Mouse (Mus musculus) hindbrain, embryonic 15.5 days (tissue): ENCODE data around the gene Mtmr2. TPM values are rescaled to one million over a fixed set of nuclear protein-coding genes. Genes with fewer than 3 reads are reported as not detected.
"Not testable (repeated sequence)": the region's sequence is repeated elsewhere in the genome, so short reads cannot be mapped to it uniquely, and the experiment has no call there.

Experiments
- ATAC-seq: fragments of 200-750 bp; cut with Nextera tagmentation; 2 replicates; pipeline ENCODE4 v1.8.0; 2017; ENCODE audit warnings: low read depth, moderate number of reproducible peaks, moderate TSS enrichment; ENCODE audit not compliant: low FRiP score
- H3K27ac ChIP-seq: fragments of 300-500 bp; sonication (generic); replicated peaks from 2 replicates; pipeline ENCODE4 v1.5.1; 2015; ENCODE audit warnings: mild to moderate bottlenecking, inconsistent platforms
- H3K27me3 ChIP-seq: fragments of 300-500 bp; sonication (generic); 2 replicates; pipeline ENCODE4 v1.6.1; 2015; ENCODE audit warnings: control low read depth, inconsistent platforms
- H3K36me3 ChIP-seq: fragments of 300-500 bp; sonication (generic); 2 replicates; pipeline ENCODE4 v1.6.1; 2015; ENCODE audit warnings: control low read depth, inconsistent platforms
- H3K4me1 ChIP-seq: fragments of 300-500 bp; sonication (generic); replicated peaks from 2 replicates; pipeline ENCODE4 v1.6.1; 2015; ENCODE audit warnings: control low read depth, inconsistent platforms
- H3K4me2 ChIP-seq: fragments of 300-500 bp; sonication (generic); 2 replicates; pipeline ENCODE4 v1.6.1; 2015; ENCODE audit warnings: moderate library complexity, mild to moderate bottlenecking, inconsistent platforms
- H3K4me3 ChIP-seq: fragments of 300-500 bp; sonication (generic); 2 replicates; pipeline ENCODE4 v1.5.1; 2015; ENCODE audit warnings: mild to moderate bottlenecking, inconsistent platforms
- H3K9ac ChIP-seq: fragments of 300-500 bp; sonication (generic); 2 replicates; pipeline ENCODE4 v1.6.1; 2015; ENCODE audit warnings: inconsistent platforms
- H3K9me3 ChIP-seq: fragments of 300-500 bp; sonication (generic); 2 replicates; pipeline ENCODE4 v1.6.1; 2016; ENCODE audit warnings: control low read depth, inconsistent platforms
- WGBS: fragments of 180-500 bp; shearing (Covaris S2); methylation state at CpG from one replicate; pipeline ENCODE4 v1.1.7; 2015; 5-methylcytosine and 5-hydroxymethylcytosine counted together
- polyA plus RNA-seq: library from polyadenylated mRNA; unstranded; fragments of >200 nt; fragmentation: Nextera tagmentation; extraction: Ambion mirVana; gene quantifications from 2 replicates; pipeline ENCODE4 v1.2.1, GENCODE M21; 2015

Gene Mtmr2
- polyA plus RNA-seq: 50.6 and 50.9 TPM in 2 replicates

GRCm38 (mm10) chr9:13748404-13748797, at the start of gene Mtmr2:
Gene Mtmr2, plus strand, starts transcription at chr9:13748410.
- Histone ChIP-seq H3K36me3 (no peaks in the 10 kb centered on the region), H3K9ac (peak within 1 kb of the TSS; percentile 97), H3K4me1 (peaks cover 17% of the 10 kb centered on the region), H3K27ac (peak within 1 kb of the TSS; percentile 91), H3K27me3 (no peaks in the 10 kb centered on the region), H3K4me3 (peak within 1 kb of the TSS; percentile 97), H3K9me3 (no peaks in the 10 kb centered on the region), H3K4me2 (peak within 1 kb of the TSS; percentile 69)
- WGBS: 50% methylated on average over 2 of the region's 2 CpGs
- no peak for ATAC-seq

DNA sequence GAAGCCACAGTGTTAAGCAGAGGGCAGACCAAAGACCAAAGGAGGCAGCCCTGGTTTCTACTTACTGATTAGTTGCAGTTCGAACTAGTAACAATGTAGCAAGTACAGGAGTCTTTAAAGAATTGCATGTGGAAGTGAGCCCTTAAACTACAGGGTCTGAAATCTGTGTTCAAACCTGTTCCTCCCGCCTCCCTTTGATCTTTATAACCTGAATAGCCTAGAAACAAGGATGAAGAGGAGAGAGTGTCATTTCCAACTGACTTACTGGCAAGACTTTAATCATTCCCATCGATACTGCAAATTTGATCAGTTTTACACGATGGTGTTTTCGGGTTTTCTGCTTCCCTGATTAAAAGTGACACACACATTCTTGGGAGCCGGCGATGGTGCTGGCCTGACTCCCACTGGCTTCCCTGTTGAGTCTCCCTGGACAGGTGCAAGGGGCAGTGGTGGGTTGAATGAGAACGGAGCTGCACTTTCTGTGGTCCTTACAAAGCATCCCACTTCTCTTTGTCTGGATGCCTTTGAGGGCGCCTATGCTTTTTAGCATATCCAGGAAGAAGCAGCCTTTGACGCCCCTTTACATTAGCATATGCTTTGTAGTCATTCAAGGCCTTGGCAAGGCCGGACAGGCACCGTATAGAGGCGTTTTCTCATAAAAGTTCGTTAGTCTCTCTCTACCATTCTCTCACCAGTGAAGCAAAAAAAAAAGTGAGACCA, 49.0 kb upstream of the Mtmr2 start:
- Histone ChIP-seq H3K27me3 (no peaks in the 10 kb centered on the region), H3K9ac (no peak overlapping the region), H3K4me1 (no peaks in the 10 kb centered on the region), H3K27ac (peak overlapping the region; percentile 67), H3K9me3 (no peaks in the 10 kb centered on the region), H3K36me3 (0 out of 2 replicates have a peak, but pooled peaks cover 3% of the 10 kb centered on the region), H3K4me3 (no peak overlapping the region), H3K4me2 (no peak overlapping the region)
- peak; percentile 85 for ATAC-seq
- 18% methylated on average over 14 of the region's 14 CpGs for WGBS

- no peak overlapping the region for H3K9ac ChIP-seq
- 28% methylated on average over 5 of the region's 5 CpGs for whole genome bisulfite sequencing
- peak overlapping the region; percentile 47 for H3K27ac ChIP-seq
- H3K36me3 ChIP-seq: 0 out of 2 replicates have a peak, but pooled peaks cover 3% of the 10 kb centered on the region
- no peaks in the 10 kb centered on the region for H3K4me1 ChIP-seq
- H3K27me3 ChIP-seq: no peaks in the 10 kb centered on the region
- no peaks in the 10 kb centered on the region for H3K9me3 ChIP-seq
- no peak overlapping the region for H3K4me3 ChIP-seq
- no peak overlapping the region for H3K4me2 ChIP-seq
- ATAC-seq: no peak
Observed at GRCm38 (mm10) chr9:13699781-13700116, 48.5 kb upstream of the Mtmr2 start.

- Histone ChIP-seq H3K9ac (no peak overlapping the region), H3K4me3 (no peak overlapping the region), H3K36me3 (peaks cover 8% of the 10 kb centered on the region; the same call in 1 of the 2 replicates), H3K9me3 (no peaks in the 10 kb centered on the region), H3K27ac (no peak overlapping the region), H3K4me2 (no peak overlapping the region), H3K4me1 (no peaks in the 10 kb centered on the region), H3K27me3 (no peaks in the 10 kb centered on the region)
- WGBS: 96% methylated on average over 12 of the region's 12 CpGs
- ATAC-seq: no peak
Observed at GRCm38 (mm10) chr9:13701773-13702172, 46.4 kb upstream of the Mtmr2 start.

DNA sequence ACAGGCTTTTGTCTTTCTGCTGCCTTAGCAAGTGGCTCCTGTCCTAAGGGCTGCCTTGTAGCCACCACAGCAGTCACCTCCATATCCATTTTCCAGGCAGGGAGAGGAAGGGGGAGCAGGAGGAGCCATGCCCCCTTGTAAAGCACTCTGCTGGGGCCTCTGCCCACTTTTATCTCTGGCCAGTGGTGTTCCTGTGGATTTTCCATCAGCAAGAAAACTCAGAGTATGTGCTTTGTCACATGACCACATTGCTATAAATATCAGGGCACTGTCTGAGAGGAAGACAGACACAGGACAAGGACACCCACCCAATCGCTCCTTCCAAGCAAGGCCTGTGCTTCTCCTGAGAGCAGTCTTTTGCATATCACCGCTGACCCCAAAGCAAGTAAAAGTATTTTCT, 45.1 kb upstream of the Mtmr2 start:
- Histone ChIP-seq H3K4me3 (no peak overlapping the region), H3K9ac (no peak overlapping the region), H3K4me2 (no peak overlapping the region), H3K36me3 (peaks cover 8% of the 10 kb centered on the region; the same call in 1 of the 2 replicates), H3K9me3 (no peaks in the 10 kb centered on the region), H3K4me1 (no peaks in the 10 kb centered on the region), H3K27me3 (no peaks in the 10 kb centered on the region), H3K27ac (no peak overlapping the region)
- no peak for ATAC-seq
- WGBS: 89% methylated on average over 2 of the region's 2 CpGs

DNA sequence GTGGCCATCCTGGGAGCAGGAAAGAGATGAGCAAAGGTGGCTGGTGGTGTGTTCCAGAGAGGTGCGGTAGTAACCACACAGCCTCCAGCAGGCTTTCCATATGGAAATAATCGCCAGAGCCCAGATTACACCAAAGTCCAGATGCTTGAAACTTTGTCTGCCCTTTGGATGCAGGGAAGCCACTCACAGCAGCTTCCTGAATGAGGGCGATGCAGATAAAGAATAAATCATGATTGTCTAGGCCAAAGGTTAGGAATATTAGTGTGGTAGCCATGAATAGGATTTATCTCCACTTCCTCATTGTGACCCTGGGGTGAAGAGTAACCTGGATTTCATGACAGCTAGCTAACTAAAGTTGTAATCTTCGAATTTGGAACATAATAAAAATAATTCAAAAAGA, 43.3 kb upstream of the Mtmr2 start:
- H3K9ac ChIP-seq: no peak overlapping the region
- no peaks in the 10 kb centered on the region for H3K27me3 ChIP-seq
- no peaks in the 10 kb centered on the region for H3K9me3 ChIP-seq
- no peak overlapping the region for H3K4me2 ChIP-seq
- 93% methylated on average over 4 of the region's 4 CpGs for WGBS
- H3K27ac ChIP-seq: no peak overlapping the region
- no peak overlapping the region for H3K4me3 ChIP-seq
- H3K36me3 ChIP-seq: peaks cover 8% of the 10 kb centered on the region; the same call in 1 of the 2 replicates
- no peaks in the 10 kb centered on the region for H3K4me1 ChIP-seq
- ATAC-seq: no peak

- 47% methylated on average over 3 of the region's 3 CpGs for WGBS
- H3K9ac ChIP-seq: no peak overlapping the region
- peaks cover 8% of the 10 kb centered on the region; the same call in 1 of the 2 replicates for H3K36me3 ChIP-seq
- no peaks in the 10 kb centered on the region for H3K27me3 ChIP-seq
- no peak overlapping the region for H3K4me3 ChIP-seq
- H3K4me2 ChIP-seq: no peak overlapping the region
- H3K4me1 ChIP-seq: no peaks in the 10 kb centered on the region
- ATAC-seq: no peak
- H3K27ac ChIP-seq: no peak overlapping the region
- no peaks in the 10 kb centered on the region for H3K9me3 ChIP-seq
Observed at GRCm38 (mm10) chr9:13707066-13707555, 41.1 kb upstream of the Mtmr2 start.

- 84% methylated on average over 5 of the region's 5 CpGs for WGBS
- Histone ChIP-seq H3K9me3 (no peaks in the 10 kb centered on the region), H3K4me1 (no peaks in the 10 kb centered on the region), H3K27me3 (no peaks in the 10 kb centered on the region), H3K4me3 (no peak overlapping the region), H3K36me3 (peaks cover 5% of the 10 kb centered on the region; the same call in 1 of the 2 replicates), H3K4me2 (no peak overlapping the region), H3K9ac (no peak overlapping the region), H3K27ac (no peak overlapping the region)
- no peak for ATAC-seq
Observed at GRCm38 (mm10) chr9:13709436-13709835, 38.8 kb upstream of the Mtmr2 start.

DNA sequence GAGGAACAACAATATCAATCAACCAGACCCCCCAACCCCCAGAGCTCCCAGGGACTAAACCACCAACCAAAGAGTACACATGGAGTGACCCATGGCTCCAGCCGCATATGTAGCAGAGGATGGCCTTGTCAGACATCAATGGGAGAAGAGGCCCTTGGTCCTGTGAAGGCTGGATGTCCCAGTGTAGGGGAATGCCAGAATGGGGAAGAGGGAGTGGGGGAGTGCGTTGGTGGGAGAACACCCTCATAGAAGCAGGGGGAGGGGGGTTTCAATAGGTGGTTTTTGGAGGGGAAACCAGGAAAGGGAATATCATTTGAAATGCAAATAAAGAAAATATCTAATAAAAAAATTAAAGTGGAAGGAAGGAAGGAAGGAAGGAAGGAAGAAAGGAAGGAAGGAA, 32.3 kb upstream of the Mtmr2 start:
- not testable (repeated sequence) for ATAC-seq, H3K4me3 ChIP-seq, H3K9ac ChIP-seq, H3K9me3 ChIP-seq, H3K4me1 ChIP-seq, H3K27ac ChIP-seq, H3K36me3 ChIP-seq, H3K27me3 ChIP-seq
- peak overlapping the region; percentile 37; the same call in 1 of the 2 replicates for H3K4me2 ChIP-seq
- 70% methylated on average over 2 of the region's 2 CpGs for WGBS

DNA sequence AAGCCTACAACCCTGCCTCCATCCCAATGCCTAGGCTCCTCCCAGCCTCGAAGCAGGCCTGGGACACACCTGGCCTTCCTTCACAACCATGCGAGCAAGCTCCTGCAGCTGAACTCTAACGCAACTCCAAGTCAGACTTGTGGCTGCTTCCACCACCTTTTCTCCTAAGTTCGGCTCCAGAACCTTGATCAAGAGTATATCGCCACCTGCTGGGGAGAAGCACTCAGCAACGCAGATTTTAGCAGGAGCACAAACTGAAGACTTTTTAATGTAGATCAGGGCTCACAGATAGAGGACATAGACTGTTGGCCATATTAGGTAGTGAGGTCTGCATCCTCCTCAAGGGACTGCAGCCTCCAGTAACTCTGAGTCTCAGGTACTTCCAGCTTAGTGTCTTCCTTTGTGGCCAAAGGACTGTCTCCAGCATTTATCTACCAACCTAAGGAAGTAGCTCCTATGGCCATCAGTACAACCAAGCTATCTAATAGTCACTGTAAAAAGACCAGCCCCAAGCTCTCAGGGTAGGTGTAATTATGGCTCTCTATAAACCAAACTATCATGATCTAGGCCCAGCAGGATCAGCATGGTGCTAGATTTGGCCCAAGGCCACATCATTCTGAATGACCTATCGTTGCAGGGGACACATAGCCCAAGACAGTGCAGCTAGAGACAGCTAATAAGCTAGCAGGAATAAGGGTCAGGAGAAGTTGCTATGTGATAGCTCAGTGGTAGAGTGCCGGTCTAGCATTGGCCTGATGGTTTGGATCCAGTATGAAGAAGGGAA, 31.7 kb upstream of the Mtmr2 start:
- ATAC-seq: peak; percentile 66
- H3K9ac ChIP-seq: no peak overlapping the region
- peaks cover 2% of the 10 kb centered on the region; the same call in 1 of the 2 replicates for H3K4me1 ChIP-seq
- no peak overlapping the region for H3K27ac ChIP-seq
- H3K36me3 ChIP-seq: no peaks in the 10 kb centered on the region
- peak overlapping the region; percentile 37; the same call in 1 of the 2 replicates for H3K4me2 ChIP-seq
- H3K4me3 ChIP-seq: no peak overlapping the region
- no peaks in the 10 kb centered on the region for H3K27me3 ChIP-seq
- H3K9me3 ChIP-seq: no peaks in the 10 kb centered on the region
- WGBS: 23% methylated on average over 8 of the region's 8 CpGs

DNA sequence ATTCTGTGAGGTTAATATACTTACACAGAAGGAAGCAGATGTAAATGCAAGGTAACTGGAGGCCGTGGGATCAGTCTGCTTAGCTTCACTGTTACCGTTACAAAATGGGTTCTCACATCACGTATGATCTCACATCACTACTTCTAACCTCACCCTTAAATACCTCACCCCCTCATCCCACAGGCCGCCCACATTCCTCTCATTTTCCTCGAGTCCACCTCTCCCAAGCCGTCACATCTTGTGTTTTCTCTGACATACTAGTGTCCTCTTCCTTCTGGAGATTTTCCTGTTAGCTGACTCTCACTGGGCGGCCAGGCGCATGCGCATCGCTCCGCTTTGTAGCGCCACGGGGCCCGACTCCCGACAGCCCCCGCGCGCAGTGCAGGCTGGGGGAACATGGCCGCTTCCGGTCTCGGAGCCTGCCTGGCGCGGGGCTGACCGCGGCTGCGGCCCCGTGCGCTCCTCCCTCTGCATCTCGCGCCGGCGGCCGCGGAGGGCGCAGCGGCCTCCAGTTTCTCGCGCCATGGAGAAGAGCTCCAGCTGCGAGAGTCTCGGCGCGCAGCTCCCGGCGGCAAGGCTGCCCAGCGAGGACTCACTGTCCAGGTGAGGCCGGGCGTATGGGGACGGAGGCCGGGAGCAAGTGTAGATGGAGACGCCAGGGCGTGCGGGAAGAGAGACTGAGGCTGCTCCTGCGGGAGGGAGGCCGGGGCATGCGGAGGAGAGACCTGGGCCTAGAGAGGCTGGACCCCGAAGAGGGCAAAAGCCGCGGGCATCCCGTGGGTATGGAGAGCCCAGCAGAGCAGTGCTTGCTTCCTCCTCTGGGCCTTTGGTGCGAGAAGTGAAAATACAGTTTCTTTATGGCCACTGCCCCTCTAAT, 826 bp downstream of the Mtmr2 start:
- Histone ChIP-seq H3K4me1 (peaks cover 17% of the 10 kb centered on the region), H3K4me3 (peak overlapping the region; percentile 97), H3K9ac (peak overlapping the region; percentile 97), H3K27ac (peak overlapping the region; percentile 91), H3K36me3 (no peaks in the 10 kb centered on the region), H3K27me3 (no peaks in the 10 kb centered on the region), H3K4me2 (peak overlapping the region; percentile 69), H3K9me3 (no peaks in the 10 kb centered on the region)
- WGBS: under 1% methylated on average over 60 of the region's 60 CpGs
- peak; percentile 100 for ATAC-seq
